Mouse (Mus musculus): ENCODE measurements around the gene Pakap.

DNA sequence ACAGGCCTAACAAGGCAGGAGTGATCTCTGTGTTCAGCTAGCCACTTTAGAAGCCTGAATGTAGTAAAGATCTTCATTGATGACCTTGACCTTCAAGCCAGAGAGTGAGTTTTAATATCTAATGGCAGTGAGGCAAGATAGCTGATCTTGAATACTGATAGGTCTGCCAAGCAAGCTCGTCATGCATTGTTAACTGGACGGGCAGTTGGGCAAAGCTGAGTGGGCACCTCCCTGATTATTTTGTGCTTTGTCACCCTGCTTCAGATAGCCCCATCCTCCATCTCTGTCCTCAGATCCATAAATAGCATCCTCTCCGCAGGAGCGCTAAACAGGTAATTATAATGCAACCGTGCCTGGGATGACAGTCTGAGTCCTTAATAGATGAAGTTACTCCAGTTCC, 64.4 kb downstream of the Pakap start:
- TF ChIP-seq CTCF (IDR thresholded peaks at IDR 0.05; ENCODE audit: borderline replicate concordance, extremely low read depth, insufficient read depth, insufficient read length) (no peak), POLR2A (IDR thresholded peaks at IDR 0.05; ENCODE audit: borderline replicate concordance, extremely low read depth, insufficient read depth, insufficient read length, poor library complexity, severe bottlenecking) (no peak)
